Mouse (Mus musculus) limb, embryonic 10.5 days (tissue): ENCODE measurements around the gene Gja8. TPM values are rescaled to one million over a fixed set of nuclear protein-coding genes. Genes with fewer than 3 reads are reported as not detected.

Source experiments
- DNase-seq: peaks from one replicate; pipeline ENCODE4 v3.0.0-alpha.2; 2017; ENCODE audit warnings: low spot score
- H3K27ac ChIP-seq: fragments of 300-500 bp; sonication (generic); 2 replicates; pipeline ENCODE4 v1.5.1; 2016; ENCODE audit warnings: mild to moderate bottlenecking
- H3K27me3 ChIP-seq: fragments of 300-500 bp; sonication (generic); 2 replicates; pipeline ENCODE4 v1.6.1; 2016; ENCODE audit warnings: low read depth, mild to moderate bottlenecking; ENCODE audit not compliant: poor library complexity, severe bottlenecking
- H3K36me3 ChIP-seq: fragments of 300-500 bp; sonication (generic); 2 replicates; pipeline ENCODE4 v1.6.1; 2016; ENCODE audit warnings: mild to moderate bottlenecking, moderate library complexity
- H3K4me1 ChIP-seq: fragments of 300-500 bp; sonication (generic); 2 replicates; pipeline ENCODE4 v1.6.1; 2016
- H3K4me3 ChIP-seq: fragments of 300-500 bp; sonication (generic); 2 replicates; pipeline ENCODE4 v1.5.1; 2016; ENCODE audit warnings: mild to moderate bottlenecking, moderate library complexity
- H3K9me3 ChIP-seq: fragments of 300-500 bp; sonication (generic); replicated peaks from 2 replicates; pipeline ENCODE4 v1.6.1; 2016; ENCODE audit warnings: mild to moderate bottlenecking
- WGBS: fragments of 180-500 bp; shearing (Covaris S2); methylation state at CpG from one replicate; pipeline ENCODE4 v1.1.7; 2016; 5-methylcytosine and 5-hydroxymethylcytosine counted together
- polyA plus RNA-seq: library from polyadenylated mRNA; unstranded; fragments of >200 nt; fragmentation: Nextera tagmentation; extraction: Ambion mirVana; gene quantifications from 2 replicates; pipeline ENCODE4 v1.2.1, GENCODE M21; 2016

The Gja8 gene
- polyA plus RNA-seq, 1 experiment from 2014 or later, result 0.03 TPM

DNA sequence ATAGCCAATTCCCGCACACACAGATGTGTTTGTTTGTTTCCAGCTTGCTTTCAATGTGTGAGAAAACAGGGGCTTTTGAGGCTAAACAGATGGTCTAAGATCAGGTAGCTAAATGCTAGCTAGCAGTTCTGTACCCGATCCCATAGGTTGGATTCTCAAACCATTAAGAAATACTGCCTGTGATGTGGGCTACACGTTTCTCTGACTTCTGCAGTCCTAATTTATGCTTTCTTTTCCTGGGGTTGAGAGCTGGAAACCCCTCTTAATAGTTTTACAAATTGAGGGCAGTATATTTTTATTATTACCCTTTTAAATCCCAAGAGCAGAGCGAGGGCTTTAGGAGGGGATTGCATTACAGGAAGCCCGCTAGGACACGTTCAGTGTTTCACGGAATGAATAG, 4.8 kb downstream of the Gja8 start:
- DNase-seq, result no peak
- no peaks in the 10 kb centered on the region for H3K9me3 ChIP-seq
- no peaks in the 10 kb centered on the region for H3K36me3 ChIP-seq

DNA sequence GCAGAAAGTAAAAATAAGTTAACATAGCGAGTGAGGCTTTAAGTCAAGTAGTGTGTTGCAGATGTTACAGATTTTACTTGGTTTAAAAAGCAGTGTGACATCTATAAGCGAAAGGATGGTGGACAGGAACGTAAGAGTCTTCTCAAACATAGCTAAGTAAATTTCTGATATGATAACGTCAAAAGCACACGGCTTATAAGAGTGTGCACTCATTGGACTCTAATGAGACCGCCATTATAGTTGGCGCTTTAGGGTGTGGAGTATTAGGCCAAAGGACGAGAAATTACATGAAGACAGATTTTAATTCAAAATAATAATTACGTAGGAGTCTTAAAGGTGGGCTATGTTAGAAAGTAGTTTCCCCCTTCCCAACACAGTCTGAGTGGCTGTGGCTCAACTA, 20.2 kb downstream of the Gja8 start:
- H3K27ac ChIP-seq, result peak overlapping the region; percentile 88
- no peaks in the 10 kb centered on the region for H3K9me3 ChIP-seq
- H3K4me1 ChIP-seq, result peaks cover 11% of the 10 kb centered on the region
- DNase-seq, result no peak
- peaks cover 13% of the 10 kb centered on the region; the same call in 1 of the 2 replicates for H3K27me3 ChIP-seq
- H3K36me3 ChIP-seq, result no peaks in the 10 kb centered on the region
- 50% methylated on average over 9 of the region's 9 CpGs for WGBS
- peak overlapping the region; percentile 96 for H3K4me3 ChIP-seq

More for the DNA sequence above, 4.8 kb downstream of the Gja8 start:
- no peak overlapping the region for H3K4me3 ChIP-seq
- H3K27ac ChIP-seq, result no peak overlapping the region
- peaks cover 16% of the 10 kb centered on the region; the same call in 1 of the 2 replicates for H3K4me1 ChIP-seq
- 49% methylated on average over 7 of the region's 7 CpGs for WGBS
- peaks cover 76% of the 10 kb centered on the region for H3K27me3 ChIP-seq

DNA sequence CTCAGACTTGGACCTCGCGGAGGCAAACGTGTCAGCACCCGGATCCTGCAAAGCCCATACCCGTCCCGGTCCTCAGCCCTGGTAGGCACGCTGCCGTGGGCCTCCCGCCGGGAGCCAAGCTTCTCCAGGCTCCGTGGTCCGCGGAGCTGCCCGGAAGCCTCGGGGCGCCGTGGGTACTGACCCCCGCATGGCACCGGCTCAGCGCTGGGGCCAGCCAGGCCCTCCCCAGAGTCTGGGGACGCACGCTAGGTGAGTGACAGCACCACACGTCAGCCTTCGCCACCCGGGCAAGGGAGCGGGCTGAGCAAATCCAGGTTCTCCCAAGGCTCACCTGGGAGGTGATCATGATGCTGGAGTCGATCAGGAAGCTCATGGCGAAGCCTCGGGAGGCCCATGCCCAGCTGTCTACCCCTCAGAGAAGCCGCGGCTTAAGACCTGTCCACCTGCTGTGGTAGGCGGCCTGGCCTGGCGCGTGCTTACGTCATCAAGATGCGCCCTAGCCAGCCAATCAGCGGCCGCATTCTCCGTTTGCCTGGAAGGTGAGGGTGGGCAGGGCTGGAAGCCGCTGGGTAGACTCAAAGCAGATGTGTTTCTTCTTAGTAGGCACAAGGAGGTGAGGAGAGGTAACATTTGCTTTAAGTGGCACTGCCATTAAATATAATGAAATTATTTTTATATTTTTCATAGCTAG, 20.8 kb downstream of the Gja8 start, which contains the start of gene Gpr89:
Gene Gpr89 (minus strand): TSS at position 496 of the 691 bp plus-strand sequence.
- Histone ChIP-seq H3K9me3 (no peaks in the 10 kb centered on the region), H3K36me3 (no peaks in the 10 kb centered on the region), H3K4me1 (peaks cover 11% of the 10 kb centered on the region), H3K4me3 (peak within 1 kb of the TSS; percentile 96), H3K27ac (peak within 1 kb of the TSS; percentile 88), H3K27me3 (peaks cover 13% of the 10 kb centered on the region; the same call in 1 of the 2 replicates)
- DNase-seq, result peak; percentile 98
- WGBS, result under 1% methylated on average over 40 of the region's 40 CpGs

DNA sequence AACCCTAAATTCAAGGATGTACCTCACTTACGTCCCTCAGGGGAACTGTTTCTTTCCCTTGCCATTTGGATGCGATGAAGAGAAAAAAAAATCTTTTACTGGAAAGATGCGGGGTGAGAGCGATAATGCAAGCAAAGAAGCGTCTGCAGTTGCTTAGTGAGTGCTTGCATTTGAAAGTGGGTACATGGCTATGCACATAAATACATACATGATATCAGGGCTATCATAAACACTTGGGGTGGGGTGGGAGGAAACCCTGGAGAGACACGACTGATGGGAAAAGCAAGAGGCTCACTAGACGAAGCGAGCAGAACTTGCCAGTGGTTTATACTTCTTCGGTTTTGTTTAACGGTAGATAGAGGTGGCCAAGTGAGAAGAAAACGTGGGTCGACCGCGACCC, 21.4 kb downstream of the Gja8 start, which contains the start of gene Gja5:
Gene Gja5 (plus strand): TSS at position 301 of the 400 bp plus-strand sequence.
- peak within 1 kb of the TSS; percentile 96 for H3K4me3 ChIP-seq
- H3K4me1 ChIP-seq, result peaks cover 11% of the 10 kb centered on the region
- H3K27me3 ChIP-seq, result peaks cover 13% of the 10 kb centered on the region; the same call in 1 of the 2 replicates
- H3K27ac ChIP-seq, result peak within 1 kb of the TSS; percentile 88
- no peaks in the 10 kb centered on the region for H3K9me3 ChIP-seq
- DNase-seq, result no peak
- H3K36me3 ChIP-seq, result no peaks in the 10 kb centered on the region
- WGBS, result 17% methylated on average over 14 of the region's 14 CpGs

DNA sequence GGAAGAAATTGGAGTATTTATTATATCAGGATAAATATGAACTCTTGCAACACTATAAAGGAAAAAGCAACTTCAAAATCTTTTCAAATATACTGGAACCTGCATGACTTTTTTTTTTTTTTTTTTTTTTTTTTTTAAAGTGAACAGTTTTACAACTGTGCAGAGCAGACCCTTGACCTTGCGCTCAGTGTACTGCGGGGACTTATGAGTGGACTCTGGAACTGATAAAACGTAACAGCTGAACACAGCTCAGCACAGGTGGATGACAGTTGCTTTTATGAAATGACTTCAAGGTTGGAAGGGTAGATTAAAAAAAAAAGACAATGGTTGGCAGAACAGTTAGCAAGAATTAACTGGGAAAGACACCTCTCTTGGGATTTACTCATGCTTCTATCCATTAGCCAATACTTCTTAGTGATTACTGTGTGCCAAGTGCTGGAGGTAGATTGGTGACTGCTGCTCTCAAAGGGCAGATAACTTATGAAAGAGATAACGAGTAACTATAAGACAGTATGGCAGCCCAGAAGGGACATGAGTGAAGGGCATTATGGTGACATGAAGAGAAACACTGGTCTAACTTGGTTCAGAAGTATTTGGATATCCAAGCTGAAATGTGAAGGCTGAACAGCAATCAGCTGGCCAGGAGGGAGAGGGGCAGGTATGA, 23.4 kb downstream of the Gja8 start:
- WGBS, result 95% methylated on average over 4 of the region's 4 CpGs
- no peak for DNase-seq
- peaks cover 11% of the 10 kb centered on the region for H3K4me1 ChIP-seq
- H3K4me3 ChIP-seq, result no peak overlapping the region
- peaks cover 8% of the 10 kb centered on the region for H3K36me3 ChIP-seq
- H3K27me3 ChIP-seq, result peaks cover 7% of the 10 kb centered on the region; the same call in 1 of the 2 replicates
- H3K27ac ChIP-seq, result no peak overlapping the region
- H3K9me3 ChIP-seq, result no peaks in the 10 kb centered on the region

DNA sequence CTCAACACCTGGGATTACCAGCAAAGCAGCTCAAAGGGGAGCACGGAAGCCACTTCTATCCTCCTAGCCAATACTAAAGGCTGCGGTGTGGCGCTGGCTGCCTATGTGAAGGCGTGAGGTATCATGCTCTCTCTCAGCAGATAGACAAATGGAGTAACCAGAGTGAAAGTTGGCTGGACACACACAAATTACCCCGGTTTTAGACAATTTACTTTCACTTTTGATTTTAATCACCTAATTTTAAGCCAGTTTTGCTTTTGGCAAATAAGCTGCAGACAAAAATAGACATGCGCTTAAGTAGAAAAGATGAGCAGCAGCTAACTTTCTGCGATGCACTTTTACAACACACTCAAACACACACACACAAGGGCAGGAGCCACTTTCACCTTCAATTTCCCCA, 42.1 kb downstream of the Gja8 start:
- Histone ChIP-seq H3K27ac (no peak overlapping the region), H3K4me3 (no peak overlapping the region), H3K9me3 (no peaks in the 10 kb centered on the region), H3K4me1 (no peaks in the 10 kb centered on the region), H3K36me3 (peaks cover 72% of the 10 kb centered on the region), H3K27me3 (no peaks in the 10 kb centered on the region)
- DNase-seq, result no peak
- WGBS, result 93% methylated on average over 7 of the region's 7 CpGs

DNA sequence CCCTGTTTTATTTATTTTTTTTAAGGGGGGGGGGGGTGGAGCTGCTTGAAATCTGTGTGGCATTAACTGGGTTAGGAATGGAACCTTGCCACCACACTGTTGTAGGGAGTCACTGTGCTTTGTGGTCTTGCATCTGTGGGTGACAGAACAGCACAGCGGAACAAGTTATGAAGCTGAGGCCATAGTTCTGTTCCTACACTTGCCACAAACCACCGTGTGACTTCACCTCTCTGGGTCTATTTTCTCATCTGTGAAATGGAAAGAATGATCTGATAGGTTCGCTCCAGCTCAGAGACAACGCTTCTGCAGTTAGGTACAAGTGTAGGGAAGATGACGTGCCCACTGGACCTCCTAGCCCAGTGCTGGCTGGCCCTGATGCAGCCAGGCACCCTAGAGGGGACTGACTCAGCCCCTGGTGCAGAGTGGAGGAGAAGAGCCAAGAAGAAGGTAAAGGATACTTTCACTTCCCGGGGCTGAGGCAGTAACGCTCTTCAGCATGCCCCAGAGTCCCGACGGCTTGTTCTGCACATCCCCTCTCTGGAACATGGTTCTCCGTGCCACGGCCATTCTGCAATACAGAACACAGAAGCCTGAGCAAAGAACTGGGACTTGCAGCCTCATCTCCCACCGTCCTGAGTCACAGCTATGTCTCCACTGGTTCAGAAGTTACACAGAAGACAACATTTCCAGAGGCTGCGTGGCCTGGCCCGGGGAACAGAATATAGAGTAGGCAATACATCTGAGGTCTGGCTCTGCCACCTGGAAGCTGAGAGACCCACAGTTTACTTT, 43.6 kb downstream of the Gja8 start:
- no peak for DNase-seq
- no peak overlapping the region for H3K4me3 ChIP-seq
- no peaks in the 10 kb centered on the region for H3K4me1 ChIP-seq
- 93% methylated on average over 14 of the region's 14 CpGs for WGBS
- no peaks in the 10 kb centered on the region for H3K27me3 ChIP-seq
- H3K36me3 ChIP-seq, result peaks cover 68% of the 10 kb centered on the region
- H3K27ac ChIP-seq, result no peak overlapping the region
- H3K9me3 ChIP-seq, result no peaks in the 10 kb centered on the region

DNA sequence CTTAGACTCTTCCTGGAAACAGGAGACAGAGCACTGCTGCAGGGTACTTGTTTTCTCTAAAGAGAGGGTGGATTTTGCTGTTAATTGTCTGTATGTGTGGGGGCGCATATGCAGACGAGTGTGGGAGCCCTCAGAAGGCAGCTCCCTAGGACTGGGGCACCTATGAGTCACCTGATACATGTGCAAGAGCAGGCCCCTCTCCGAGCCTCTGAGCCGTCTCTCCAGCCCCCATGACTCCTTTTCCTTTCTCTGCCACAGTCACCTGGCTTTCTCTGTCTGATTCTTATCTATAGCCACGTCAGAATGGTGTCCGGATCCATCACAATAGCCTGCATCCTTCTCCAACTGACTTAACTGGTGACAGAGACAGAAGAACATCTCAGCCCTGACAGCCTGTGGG, 44.3 kb downstream of the Gja8 start:
- DNase-seq, result no peak

GRCm38 (mm10) chr3:96880385-96880784, 45.4 kb downstream of the Gja8 start:
- H3K27ac ChIP-seq, result no peak overlapping the region
- no peaks in the 10 kb centered on the region for H3K9me3 ChIP-seq
- H3K4me3 ChIP-seq, result no peak overlapping the region
- peaks cover 65% of the 10 kb centered on the region for H3K36me3 ChIP-seq
- DNase-seq, result no peak
- WGBS, result 96% methylated on average over 4 of the region's 4 CpGs
- no peaks in the 10 kb centered on the region for H3K4me1 ChIP-seq
- H3K27me3 ChIP-seq, result no peaks in the 10 kb centered on the region

More for the DNA sequence above, 44.3 kb downstream of the Gja8 start:
- no peaks in the 10 kb centered on the region for H3K9me3 ChIP-seq
- WGBS, result 89% methylated on average over 6 of the region's 6 CpGs
- no peaks in the 10 kb centered on the region for H3K27me3 ChIP-seq
- peaks cover 65% of the 10 kb centered on the region for H3K36me3 ChIP-seq
- H3K27ac ChIP-seq, result no peak overlapping the region
- H3K4me3 ChIP-seq, result no peak overlapping the region
- no peaks in the 10 kb centered on the region for H3K4me1 ChIP-seq

GRCm38 (mm10) chr3:96879536-96879935, 46.3 kb downstream of the Gja8 start:
- WGBS, result 92% methylated on average over 9 of the region's 9 CpGs
- Histone ChIP-seq H3K4me1 (no peaks in the 10 kb centered on the region), H3K4me3 (no peak overlapping the region), H3K36me3 (peaks cover 68% of the 10 kb centered on the region), H3K27me3 (no peaks in the 10 kb centered on the region), H3K27ac (no peak overlapping the region), H3K9me3 (no peaks in the 10 kb centered on the region)
- no peak for DNase-seq

GRCm38 (mm10) chr3:96874808-96875571, 50.8 kb downstream of the Gja8 start:
- 84% methylated on average over 7 of the region's 7 CpGs for WGBS
- Histone ChIP-seq H3K36me3 (peaks cover 76% of the 10 kb centered on the region), H3K4me3 (no peak overlapping the region), H3K4me1 (no peaks in the 10 kb centered on the region), H3K27me3 (no peaks in the 10 kb centered on the region), H3K9me3 (no peaks in the 10 kb centered on the region), H3K27ac (no peak overlapping the region)
- no peak for DNase-seq

DNA sequence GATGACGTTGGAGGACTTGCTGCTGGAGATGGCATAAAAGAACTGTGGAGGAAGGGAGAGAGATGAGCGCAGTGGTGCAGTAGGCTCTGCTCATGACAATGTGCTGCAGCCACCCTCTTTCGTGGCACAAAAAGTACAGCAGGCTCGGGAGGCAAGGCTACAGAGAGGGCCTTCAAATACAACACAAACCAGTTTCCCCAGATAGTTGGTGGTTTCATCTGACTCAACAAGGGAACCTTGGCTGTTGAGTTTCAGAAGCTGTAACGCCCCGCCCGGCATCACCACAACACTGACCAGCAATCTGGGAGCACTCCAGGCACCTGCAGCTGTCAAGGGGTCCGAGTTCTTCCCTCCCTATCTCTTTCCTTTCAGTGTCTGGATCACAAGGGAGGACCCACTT, 53.3 kb downstream of the Gja8 start:
- no peak for DNase-seq
- H3K4me1 ChIP-seq, result no peaks in the 10 kb centered on the region
- no peak overlapping the region for H3K27ac ChIP-seq
- no peaks in the 10 kb centered on the region for H3K27me3 ChIP-seq
- 93% methylated on average over 8 of the region's 8 CpGs for WGBS
- peaks cover 84% of the 10 kb centered on the region for H3K36me3 ChIP-seq
- H3K4me3 ChIP-seq, result no peak overlapping the region
- no peaks in the 10 kb centered on the region for H3K9me3 ChIP-seq
